Mouse (Mus musculus) embryonic facial prominence, embryonic 15.5 days (tissue): Measurements from ENCODE around the gene Gm10837. TPM values are rescaled to one million over a fixed set of nuclear protein-coding genes. Genes with fewer than 3 reads are reported as not detected.

Source experiments
- ATAC-seq: fragments of 200-750 bp; cut with Nextera tagmentation; 2 replicates; pipeline ENCODE4 v1.8.0; 2017; ENCODE audit warnings: low read depth, moderate TSS enrichment; ENCODE audit not compliant: insufficient number of reproducible peaks, low FRiP score, low TSS enrichment
- H3K27ac ChIP-seq: fragments of 300-500 bp; sonication (generic); replicated peaks from 2 replicates; pipeline ENCODE4 v1.5.1; 2015; ENCODE audit warnings: mild to moderate bottlenecking, inconsistent platforms
- H3K27me3 ChIP-seq: fragments of 300-500 bp; sonication (generic); 2 replicates; pipeline ENCODE4 v1.6.1; 2015; ENCODE audit warnings: inconsistent platforms
- H3K36me3 ChIP-seq: fragments of 300-500 bp; sonication (generic); 2 replicates; pipeline ENCODE4 v1.6.1; 2015; ENCODE audit warnings: mild to moderate bottlenecking, inconsistent platforms
- H3K4me1 ChIP-seq: fragments of 300-500 bp; sonication (generic); 2 replicates; pipeline ENCODE4 v1.6.1; 2015; ENCODE audit warnings: inconsistent platforms
- H3K4me2 ChIP-seq: fragments of 300-500 bp; sonication (generic); replicated peaks from 2 replicates; pipeline ENCODE4 v1.6.1; 2015; ENCODE audit warnings: mild to moderate bottlenecking, inconsistent platforms
- H3K4me3 ChIP-seq: fragments of 300-500 bp; sonication (generic); replicated peaks from 2 replicates; pipeline ENCODE4 v1.5.1; 2015; ENCODE audit warnings: mild to moderate bottlenecking, inconsistent platforms
- H3K9ac ChIP-seq: fragments of 300-500 bp; sonication (generic); 2 replicates; pipeline ENCODE4 v1.6.1; 2015; ENCODE audit warnings: inconsistent platforms
- H3K9me3 ChIP-seq: fragments of 300-500 bp; sonication (generic); replicated peaks from 2 replicates; pipeline ENCODE4 v1.6.1; 2016; ENCODE audit warnings: inconsistent platforms
- WGBS: fragments of 180-500 bp; shearing (Covaris S2); methylation state at CpG from one replicate; pipeline ENCODE4 v1.1.7; 2015; 5-methylcytosine and 5-hydroxymethylcytosine counted together
- polyA plus RNA-seq: library from polyadenylated mRNA; unstranded; fragments of >200 nt; fragmentation: Nextera tagmentation; extraction: Ambion mirVana; gene quantifications from 2 replicates; pipeline ENCODE4 v1.2.1, GENCODE M21; 2015

The Gm10837 gene
- polyA plus RNA-seq, 1 experiment from 2014 or later = not detected

GRCm38 (mm10) chr14:122482081-122483023 lies 8.0 kb upstream of the Gm10837 start:
- H3K9ac ChIP-seq = no peak overlapping the region
- WGBS = 2% methylated on average over 38 of the region's 38 CpGs
- no peak overlapping the region for H3K27ac ChIP-seq
- H3K27me3 ChIP-seq = peaks cover 92% of the 10 kb centered on the region
- H3K36me3 ChIP-seq = no peaks in the 10 kb centered on the region
- no peak overlapping the region for H3K4me3 ChIP-seq
- H3K4me1 ChIP-seq = peaks cover 7% of the 10 kb centered on the region; the same call in 1 of the 2 replicates
- no peaks in the 10 kb centered on the region for H3K9me3 ChIP-seq
- ATAC-seq = no peak
- H3K4me2 ChIP-seq = no peak overlapping the region

GRCm38 (mm10) chr14:122483024-122483385 lies 7.4 kb upstream of the Gm10837 start:
- Histone ChIP-seq H3K27ac (no peak overlapping the region), H3K9ac (no peak overlapping the region), H3K4me1 (peaks cover 7% of the 10 kb centered on the region; the same call in 1 of the 2 replicates), H3K4me3 (no peak overlapping the region), H3K27me3 (peaks cover 90% of the 10 kb centered on the region), H3K9me3 (no peaks in the 10 kb centered on the region), H3K4me2 (no peak overlapping the region), H3K36me3 (no peaks in the 10 kb centered on the region)
- 4% methylated on average over 5 of the region's 5 CpGs for WGBS
- ATAC-seq = no peak

- H3K27me3 ChIP-seq = peaks cover 84% of the 10 kb centered on the region
- H3K9ac ChIP-seq = no peak overlapping the region
- 3% methylated on average over 18 of the region's 18 CpGs for WGBS
Observed at GRCm38 (mm10) chr14:122483556-122484421, 6.6 kb upstream of the Gm10837 start.

GRCm38 (mm10) chr14:122484458-122484843 lies 5.9 kb upstream of the Gm10837 start:
- H3K4me1 ChIP-seq = 0 out of 2 replicates have a peak, but pooled peaks cover 2% of the 10 kb centered on the region
- no peak overlapping the region for H3K27ac ChIP-seq
- no peak overlapping the region for H3K4me2 ChIP-seq
- no peak overlapping the region for H3K9ac ChIP-seq
- H3K36me3 ChIP-seq = no peaks in the 10 kb centered on the region
- peaks cover 87% of the 10 kb centered on the region for H3K27me3 ChIP-seq
- H3K9me3 ChIP-seq = no peaks in the 10 kb centered on the region
- 0% methylated on average over 4 of the region's 4 CpGs for WGBS
- ATAC-seq = no peak
- no peak overlapping the region for H3K4me3 ChIP-seq

More at GRCm38 (mm10) chr14:122483556-122484421, 6.6 kb upstream of the Gm10837 start:
- Histone ChIP-seq H3K27ac (no peak overlapping the region), H3K9me3 (no peaks in the 10 kb centered on the region), H3K4me2 (no peak overlapping the region), H3K4me3 (no peak overlapping the region), H3K4me1 (peaks cover 4% of the 10 kb centered on the region; the same call in 1 of the 2 replicates), H3K36me3 (no peaks in the 10 kb centered on the region)
- ATAC-seq = no peak

- Histone ChIP-seq H3K9me3 (no peaks in the 10 kb centered on the region), H3K27ac (no peak overlapping the region), H3K27me3 (peaks cover 88% of the 10 kb centered on the region), H3K4me2 (no peak overlapping the region), H3K36me3 (no peaks in the 10 kb centered on the region), H3K4me1 (0 out of 2 replicates have a peak, but pooled peaks cover 2% of the 10 kb centered on the region), H3K4me3 (no peak overlapping the region), H3K9ac (no peak overlapping the region)
- no peak for ATAC-seq
- 4% methylated on average over 24 of the region's 24 CpGs for WGBS
Observed at GRCm38 (mm10) chr14:122484844-122485551, 5.4 kb upstream of the Gm10837 start.

GRCm38 (mm10) chr14:122485635-122486181 lies 4.7 kb upstream of the Gm10837 start:
- Histone ChIP-seq H3K9me3 (no peaks in the 10 kb centered on the region), H3K27me3 (peaks cover 88% of the 10 kb centered on the region), H3K27ac (no peak overlapping the region), H3K9ac (no peak overlapping the region), H3K36me3 (no peaks in the 10 kb centered on the region), H3K4me1 (peaks cover 7% of the 10 kb centered on the region), H3K4me3 (no peak overlapping the region), H3K4me2 (no peak overlapping the region)
- no peak for ATAC-seq
- WGBS = 2% methylated on average over 12 of the region's 12 CpGs

- no peak overlapping the region for H3K4me2 ChIP-seq
- H3K27me3 ChIP-seq = peaks cover 88% of the 10 kb centered on the region
- peaks cover 10% of the 10 kb centered on the region for H3K4me1 ChIP-seq
- no peaks in the 10 kb centered on the region for H3K9me3 ChIP-seq
- no peaks in the 10 kb centered on the region for H3K36me3 ChIP-seq
- no peak overlapping the region for H3K9ac ChIP-seq
- H3K27ac ChIP-seq = no peak overlapping the region
- 3% methylated on average over 1 of the region's 1 CpGs for WGBS
- H3K4me3 ChIP-seq = no peak overlapping the region
- no peak for ATAC-seq
Observed at GRCm38 (mm10) chr14:122486611-122487010, 3.8 kb upstream of the Gm10837 start.

- Histone ChIP-seq H3K4me1 (peaks cover 10% of the 10 kb centered on the region), H3K36me3 (no peaks in the 10 kb centered on the region), H3K4me2 (no peak overlapping the region), H3K27me3 (peaks cover 83% of the 10 kb centered on the region), H3K9me3 (no peaks in the 10 kb centered on the region), H3K9ac (no peak overlapping the region), H3K4me3 (no peak overlapping the region), H3K27ac (no peak overlapping the region)
- WGBS = 3% methylated on average over 5 of the region's 5 CpGs
- no peak for ATAC-seq
Observed at GRCm38 (mm10) chr14:122487366-122487765, 3.0 kb upstream of the Gm10837 start.

GRCm38 (mm10) chr14:122489041-122489440 lies 1.3 kb upstream of the Gm10837 start:
- no peak overlapping the region for H3K4me3 ChIP-seq
- no peaks in the 10 kb centered on the region for H3K36me3 ChIP-seq
- H3K4me2 ChIP-seq = no peak overlapping the region
- H3K27ac ChIP-seq = no peak overlapping the region
- no peak for ATAC-seq
- peaks cover 10% of the 10 kb centered on the region for H3K4me1 ChIP-seq
- WGBS = under 1% methylated on average over 5 of the region's 5 CpGs
- no peaks in the 10 kb centered on the region for H3K9me3 ChIP-seq
- H3K9ac ChIP-seq = no peak overlapping the region
- peaks cover 79% of the 10 kb centered on the region for H3K27me3 ChIP-seq

- Histone ChIP-seq H3K9ac (no peak overlapping the region), H3K9me3 (no peaks in the 10 kb centered on the region), H3K27ac (no peak overlapping the region), H3K36me3 (no peaks in the 10 kb centered on the region), H3K27me3 (peaks cover 71% of the 10 kb centered on the region), H3K4me3 (no peak overlapping the region), H3K4me1 (peaks cover 10% of the 10 kb centered on the region), H3K4me2 (no peak overlapping the region)
- ATAC-seq = no peak
- WGBS = 6% methylated on average over 12 of the region's 12 CpGs
Observed at GRCm38 (mm10) chr14:122489686-122490414, 536 bp upstream of the Gm10837 start.
